9 mouse cellular contexts compared by ENCODE assay signal in genomic region chr19:8857689-8858088, GRCm38 (mm10). TPM values are rescaled to one million over a fixed set of nuclear protein-coding genes. Genes with fewer than 3 reads are reported as not detected.
DNase-seq lines count a peak whose midpoint lies in the region; ATAC-seq and TF ChIP-seq lines count a peak whose summit lies in the region.
"Had no signal": no experiment of that assay in that cellular context is flagged by ENCODE, and none has a peak within 500 bp of the region (broad histone marks: within the 10 kb centered on the region; RNA-seq: fewer than 3 reads in every experiment).

No protein-coding gene starts in this region.

- H3K27me3 ChIP-seq in kidney, embryonic 16.5 days (ENCODE audit: insufficient read depth, low read length) = no peaks in the 10 kb centered on the region
- H3K27me3 ChIP-seq in kidney, adult 2 months (replicated peaks; ENCODE audit: control insufficient read depth, insufficient read depth, low read length) = no peaks in the 10 kb centered on the region
- no peaks in the 10 kb centered on the region for H3K27me3 ChIP-seq in forebrain, embryonic 16.5 days (replicated peaks; ENCODE audit: control insufficient read depth, insufficient read depth, low read length)

- 39% methylated on average over 4 of the region's 4 CpGs for WGBS in kidney, embryonic 16.5 days
- 26% methylated on average over 4 of the region's 4 CpGs for WGBS in kidney, adult 2 months
- 32% methylated on average over 4 of the region's 4 CpGs for WGBS in forebrain, embryonic 16.5 days

- no peak overlapping the region for H3K4me3 ChIP-seq in kidney, embryonic 16.5 days (ENCODE audit: low read length)
- no peak overlapping the region for H3K4me3 ChIP-seq in ES-E14 (ENCODE audit: insufficient read depth in 1 of 2, low read depth in 1 of 2, low read length in 2 of 2, poor library complexity in 1 of 2, severe bottlenecking in 1 of 2)
- H3K4me3 ChIP-seq in bone marrow macrophage, adult 2 months (ENCODE audit: insufficient read depth, low read length) = no peak overlapping the region
- H3K4me3 ChIP-seq in kidney, adult 2 months (ENCODE audit: insufficient read depth, low read depth, low read length) = no peak overlapping the region
- H3K4me3 ChIP-seq in forebrain, embryonic 16.5 days (replicated peaks; ENCODE audit: low read length) = no peak overlapping the region

- no peaks in the 10 kb centered on the region for H3K9me3 ChIP-seq in kidney, embryonic 16.5 days (ENCODE audit: low read length)
- no peaks in the 10 kb centered on the region for H3K9me3 ChIP-seq in ES-E14 (ENCODE audit: control insufficient read depth, insufficient read depth, low read depth, low read length)
- no peaks in the 10 kb centered on the region for H3K9me3 ChIP-seq in forebrain, embryonic 16.5 days (ENCODE audit: control insufficient read depth, low read length)

- no peaks in the 10 kb centered on the region for H3K36me3 ChIP-seq in kidney, embryonic 16.5 days (ENCODE audit: insufficient read depth, low read length)
- no peaks in the 10 kb centered on the region for H3K36me3 ChIP-seq in ES-E14 (ENCODE audit: control insufficient read depth, insufficient read depth, low read length, poor library complexity, severe bottlenecking)
- H3K36me3 ChIP-seq in kidney, adult 2 months (ENCODE audit: control insufficient read depth, insufficient read depth, low read length) = no peaks in the 10 kb centered on the region
- no peaks in the 10 kb centered on the region for H3K36me3 ChIP-seq in forebrain, embryonic 16.5 days (ENCODE audit: control insufficient read depth, insufficient read depth)

- DNase-seq in kidney, adult 18-20 months = peak; percentile 50
- no peak for DNase-seq in ES-E14 (ENCODE audit: low read depth, low spot score)
- peak; percentile 66 for DNase-seq in kidney, adult 2 months
- DNase-seq in frontal cortex, adult 2 months (ENCODE audit: extremely low spot score in 1 of 2, low spot score in 1 of 2) = no peak

- H3K4me1 ChIP-seq in kidney, embryonic 16.5 days (ENCODE audit: insufficient read depth, low read length) = no peaks in the 10 kb centered on the region
- no peaks in the 10 kb centered on the region for H3K4me1 ChIP-seq in ES-E14 (ENCODE audit: control insufficient read depth in 2 of 2, insufficient read depth in 2 of 2, low read length in 2 of 2, poor library complexity in 1 of 2)
- H3K4me1 ChIP-seq in bone marrow macrophage, adult 2 months (ENCODE audit: control insufficient read depth, insufficient read depth, low read length) = peaks cover 5% of the 10 kb centered on the region
- H3K4me1 ChIP-seq in kidney, adult 2 months (ENCODE audit: control insufficient read depth, insufficient read depth, low read length) = no peaks in the 10 kb centered on the region
- no peaks in the 10 kb centered on the region for H3K4me1 ChIP-seq in forebrain, embryonic 16.5 days (replicated peaks; ENCODE audit: control insufficient read depth, insufficient read depth, low read length)

- in situ Hi-C loops in ES-E14 (cut with MboI; ENCODE audit: low sequenced_read_pairs in 2 of 2, unreplicated experiment in 2 of 2) = loop anchor here (10.0 to 25.0 kb wide), 2 partner anchors 230 to 237 kb away; partner anchors contain the start of gene Scgb1a1 (in 1 of the 2)

- no peak for ATAC-seq in kidney, embryonic 16.5 days (ENCODE audit: low FRiP score, low TSS enrichment)
- ATAC-seq in megakaryocyte progenitor cell, adult 5-6 weeks (replicated peaks; ENCODE audit: poor library complexity) = peak; percentile 80
- no peak for ATAC-seq in forebrain, embryonic 16.5 days

- no peak overlapping the region for H3K9ac ChIP-seq in kidney, embryonic 16.5 days (replicated peaks; ENCODE audit: low read length)
- no peak overlapping the region for H3K9ac ChIP-seq in ES-E14 (ENCODE audit: insufficient read depth, low read depth, low read length, poor library complexity, severe bottlenecking)
- H3K9ac ChIP-seq in forebrain, embryonic 16.5 days (replicated peaks; ENCODE audit: low read depth, low read length) = no peak overlapping the region

- TF ChIP-seq POLR2A in bone marrow macrophage, adult 2 months (IDR thresholded peaks at IDR 0.05; ENCODE audit: borderline replicate concordance, low read depth, low read length) = no peak
- TF ChIP-seq POLR2A in kidney, adult 2 months (IDR thresholded peaks at IDR 0.05; ENCODE audit: low read depth, low read length) = no peak

- H3K27ac ChIP-seq in kidney, embryonic 16.5 days (ENCODE audit: low read length) = no peak overlapping the region
- no peak overlapping the region for H3K27ac ChIP-seq in ES-E14 (ENCODE audit: insufficient read depth, low read depth, low read length, poor library complexity, severe bottlenecking)
- no peak overlapping the region for H3K27ac ChIP-seq in bone marrow macrophage, adult 2 months (ENCODE audit: insufficient read depth, low read depth, low read length)
- H3K27ac ChIP-seq in kidney, adult 2 months (ENCODE audit: insufficient read depth, low read depth, low read length) = no peak overlapping the region
- no peak overlapping the region for H3K27ac ChIP-seq in forebrain, embryonic 16.5 days (ENCODE audit: low read length)
- H3K27ac ChIP-seq: macrophage had no signal

- TF ChIP-seq CTCF in bone marrow macrophage, adult 2 months (IDR thresholded peaks at IDR 0.05; ENCODE audit: low read depth, low read length) = peak; percentile 32; the same call in 1 of the 2 replicates
- TF ChIP-seq CTCF in kidney, adult 2 months (conservative IDR thresholded peaks at IDR 0.05; ENCODE audit: insufficient read depth, insufficient read length, low read depth, low read length) = peak; percentile 86

- no peak overlapping the region for H3K4me2 ChIP-seq in kidney, embryonic 16.5 days (replicated peaks; ENCODE audit: low read depth, low read length)
- H3K4me2 ChIP-seq in forebrain, embryonic 16.5 days (ENCODE audit: low read length) = no peak overlapping the region

TF ChIP-seq in ES-E14, 5 proteins besides CTCF, POLR2A, EP300 and RAD21:
- peak; percentile 97 for TF ChIP-seq MAFK (IDR thresholded peaks at IDR 0.05; ENCODE audit: insufficient read depth, low read depth, low read length)
- no peak for TF ChIP-seq ZNF384 (IDR thresholded peaks at IDR 0.05; ENCODE audit: low read depth, low read length)
- TF ChIP-seq ZC3H11A (IDR thresholded peaks at IDR 0.05; ENCODE audit: borderline replicate concordance, low read depth, low read length) = peak; percentile 71
- TF ChIP-seq CHD2 (IDR thresholded peaks at IDR 0.05; ENCODE audit: low read depth, low read length) = no peak
- no peak for TF ChIP-seq HCFC1 (IDR thresholded peaks at IDR 0.05; ENCODE audit: borderline replicate concordance, insufficient read depth, low read length)

RNA-seq across cellular contexts. Expression of gene Lrrn4cl, which starts 7.1 kb away (rescaled TPM):
- 0.75 and 1.0 TPM in 2 replicates for polyA plus RNA-seq in kidney, embryonic 16.5 days (2015; fragmentation: Nextera tagmentation; extraction: Ambion mirVana)
- total RNA-seq in ES-E14 (2012; rRNA removed) = 1.3 and 2.4 TPM in 2 replicates
- polyA plus RNA-seq in bone marrow macrophage, adult 2 months (2012; ENCODE audit: insufficient read depth, insufficient read length, missing spikeins) = not detected in 2 replicates
- 0.87 and 1.5 TPM in 2 replicates for polyA plus RNA-seq in kidney, adult 2 months (2012; rRNA removed)
- total RNA-seq in megakaryocyte progenitor cell, adult 5-6 weeks (2015) = not detected in 2 replicates
- total RNA-seq in megakaryocyte progenitor cell, adult 5-6 weeks (2017) = 0.88 TPM in 1 of 2 replicates, not detected in the other
- 0.45 and 0.57 TPM in 2 replicates for polyA plus RNA-seq in forebrain, embryonic 16.5 days (2015; fragmentation: Nextera tagmentation; extraction: Ambion mirVana)
- polyA plus RNA-seq in frontal cortex, adult 2 months (2012; rRNA removed) = 0.96 and 1.2 TPM in 2 replicates

RNA-seq across cellular contexts. Expression of gene Ubxn1, which starts 13.6 kb away (rescaled TPM):
- 195 and 197 TPM in 2 replicates for polyA plus RNA-seq in kidney, embryonic 16.5 days (2015; fragmentation: Nextera tagmentation; extraction: Ambion mirVana)
- total RNA-seq in ES-E14 (2012; rRNA removed) = 207 and 220 TPM in 2 replicates
- 193 and 215 TPM in 2 replicates for polyA plus RNA-seq in bone marrow macrophage, adult 2 months (2012; ENCODE audit: insufficient read depth, insufficient read length, missing spikeins)
- 121 and 133 TPM in 2 replicates for polyA plus RNA-seq in kidney, adult 2 months (2012; rRNA removed)
- total RNA-seq in megakaryocyte progenitor cell, adult 5-6 weeks (2015) = 60.6 and 77.0 TPM in 2 replicates
- 159 and 168 TPM in 2 replicates for total RNA-seq in megakaryocyte progenitor cell, adult 5-6 weeks (2017)
- 172 and 173 TPM in 2 replicates for polyA plus RNA-seq in forebrain, embryonic 16.5 days (2015; fragmentation: Nextera tagmentation; extraction: Ambion mirVana)
- polyA plus RNA-seq in frontal cortex, adult 2 months (2012; rRNA removed) = 129 and 137 TPM in 2 replicates

RNA-seq across cellular contexts. Expression of gene Gng3, which starts 18.7 kb away (rescaled TPM):
- 3.2 and 5.4 TPM in 2 replicates for polyA plus RNA-seq in kidney, embryonic 16.5 days (2015; fragmentation: Nextera tagmentation; extraction: Ambion mirVana)
- total RNA-seq in ES-E14 (2012; rRNA removed) = 4.5 TPM in 2 replicates
- polyA plus RNA-seq in bone marrow macrophage, adult 2 months (2012; ENCODE audit: insufficient read depth, insufficient read length, missing spikeins) = not detected in 2 replicates
- 0.29 and 0.83 TPM in 2 replicates for polyA plus RNA-seq in kidney, adult 2 months (2012; rRNA removed)
- 0.07 and 0.22 TPM in 2 replicates for total RNA-seq in megakaryocyte progenitor cell, adult 5-6 weeks (2015)
- total RNA-seq in megakaryocyte progenitor cell, adult 5-6 weeks (2017) = not detected in 2 replicates
- 258 and 306 TPM in 2 replicates for polyA plus RNA-seq in forebrain, embryonic 16.5 days (2015; fragmentation: Nextera tagmentation; extraction: Ambion mirVana)
- polyA plus RNA-seq in frontal cortex, adult 2 months (2012; rRNA removed) = 248 and 262 TPM in 2 replicates
- polyA plus RNA-seq: macrophage had no signal

RNA-seq across cellular contexts. Expression of gene Bscl2, which starts 20.4 kb away (rescaled TPM):
- 56.7 and 62.4 TPM in 2 replicates for polyA plus RNA-seq in kidney, embryonic 16.5 days (2015; fragmentation: Nextera tagmentation; extraction: Ambion mirVana)
- 62.6 and 79.6 TPM in 2 replicates for total RNA-seq in ES-E14 (2012; rRNA removed)
- polyA plus RNA-seq in bone marrow macrophage, adult 2 months (2012; ENCODE audit: insufficient read depth, insufficient read length, missing spikeins) = 77.4 and 81.8 TPM in 2 replicates
- 204 and 214 TPM in 2 replicates for polyA plus RNA-seq in kidney, adult 2 months (2012; rRNA removed)
- 58.3 and 63.4 TPM in 2 replicates for total RNA-seq in megakaryocyte progenitor cell, adult 5-6 weeks (2015)
- total RNA-seq in megakaryocyte progenitor cell, adult 5-6 weeks (2017) = 28.8 and 31.6 TPM in 2 replicates
- 88.3 and 98.7 TPM in 2 replicates for polyA plus RNA-seq in forebrain, embryonic 16.5 days (2015; fragmentation: Nextera tagmentation; extraction: Ambion mirVana)
- polyA plus RNA-seq in frontal cortex, adult 2 months (2012; rRNA removed) = 122 and 130 TPM in 2 replicates

RNA-seq across cellular contexts. Expression of gene Uqcc3, which starts 23.0 kb away (rescaled TPM):
- 69.3 and 71.4 TPM in 2 replicates for polyA plus RNA-seq in kidney, embryonic 16.5 days (2015; fragmentation: Nextera tagmentation; extraction: Ambion mirVana)
- total RNA-seq in ES-E14 (2012; rRNA removed) = 75.3 and 83.4 TPM in 2 replicates
- polyA plus RNA-seq in bone marrow macrophage, adult 2 months (2012; ENCODE audit: insufficient read depth, insufficient read length, missing spikeins) = 37.2 and 40.9 TPM in 2 replicates
- polyA plus RNA-seq in kidney, adult 2 months (2012; rRNA removed) = 49.4 and 74.7 TPM in 2 replicates
- 44.4 and 46.0 TPM in 2 replicates for total RNA-seq in megakaryocyte progenitor cell, adult 5-6 weeks (2015)
- total RNA-seq in megakaryocyte progenitor cell, adult 5-6 weeks (2017) = 93.0 and 118 TPM in 2 replicates
- polyA plus RNA-seq in forebrain, embryonic 16.5 days (2015; fragmentation: Nextera tagmentation; extraction: Ambion mirVana) = 49.7 and 53.5 TPM in 2 replicates
- polyA plus RNA-seq in frontal cortex, adult 2 months (2012; rRNA removed) = 67.7 and 70.4 TPM in 2 replicates

Comparison
In these comparisons a context has a peak if more than half of its experiments do, and no peak if none do; other contexts are left out.
1. DNase-seq: peak in kidney, adult 18-20 months (single experiment) and kidney, adult 2 months (single experiment); none in ES-E14 (single experiment) and frontal cortex, adult 2 months (0 of 2).
2. RNA of gene Gng3, which starts 18.7 kb away (polyA plus RNA-seq): 258 to 306 TPM in forebrain, embryonic 16.5 days and 248 to 262 TPM in frontal cortex, adult 2 months; 3.2 to 5.4 TPM in kidney, embryonic 16.5 days, 0.29 to 0.83 TPM in kidney, adult 2 months and not detected in bone marrow macrophage, adult 2 months; every median in the first group is over 10 times any median in the second.